Mouse (Mus musculus) heart, embryonic 12.5 days (tissue): ENCODE data around the gene Qprt. TPM values are rescaled to one million over a fixed set of nuclear protein-coding genes. Genes with fewer than 3 reads are reported as not detected.

Source experiments
- ATAC-seq: fragments of 200-750 bp; cut with Nextera tagmentation; 2 replicates; pipeline ENCODE4 v1.8.0; 2017; ENCODE audit warnings: moderate TSS enrichment, moderate library complexity; ENCODE audit not compliant: insufficient number of reproducible peaks, low FRiP score
- H3K27ac ChIP-seq: fragments of 300-500 bp; sonication (generic); 2 replicates; pipeline ENCODE4 v1.5.1; 2016; ENCODE audit warnings: mild to moderate bottlenecking, moderate library complexity; ENCODE audit not compliant: poor library complexity, severe bottlenecking
- H3K27me3 ChIP-seq: fragments of 300-500 bp; sonication (generic); replicated peaks from 2 replicates; pipeline ENCODE4 v1.6.1; 2016; ENCODE audit warnings: mild to moderate bottlenecking, moderate library complexity
- H3K36me3 ChIP-seq: fragments of 300-500 bp; sonication (generic); 2 replicates; pipeline ENCODE4 v1.6.1; 2016; ENCODE audit warnings: mild to moderate bottlenecking, moderate library complexity
- H3K4me1 ChIP-seq: fragments of 300-500 bp; sonication (generic); replicated peaks from 2 replicates; pipeline ENCODE4 v1.6.1; 2016; ENCODE audit warnings: mild to moderate bottlenecking
- H3K4me2 ChIP-seq: fragments of 300-500 bp; sonication (generic); 2 replicates; pipeline ENCODE4 v1.6.1; 2016; ENCODE audit warnings: mild to moderate bottlenecking, moderate library complexity
- H3K4me3 ChIP-seq: fragments of 300-500 bp; sonication (generic); 2 replicates; pipeline ENCODE4 v1.5.1; 2016; ENCODE audit warnings: mild to moderate bottlenecking
- H3K9ac ChIP-seq: fragments of 300-500 bp; sonication (generic); 2 replicates; pipeline ENCODE4 v1.6.1; 2016; ENCODE audit warnings: mild to moderate bottlenecking, moderate library complexity
- H3K9me3 ChIP-seq: fragments of 300-500 bp; sonication (generic); replicated peaks from 2 replicates; pipeline ENCODE4 v1.6.1; 2016; ENCODE audit warnings: mild to moderate bottlenecking, moderate library complexity
- WGBS: fragments of 180-500 bp; shearing (Covaris S2); methylation state at CpG from one replicate; pipeline ENCODE4 v1.1.7; 2016; 5-methylcytosine and 5-hydroxymethylcytosine counted together
- polyA plus RNA-seq: library from polyadenylated mRNA; unstranded; fragments of >200 nt; fragmentation: Nextera tagmentation; extraction: Ambion mirVana; gene quantifications from 2 replicates; pipeline ENCODE4 v1.2.1, GENCODE M21; 2016

Qprt gene
- polyA plus RNA-seq, 1 experiment from 2014 or later, result 5.7 TPM

DNA sequence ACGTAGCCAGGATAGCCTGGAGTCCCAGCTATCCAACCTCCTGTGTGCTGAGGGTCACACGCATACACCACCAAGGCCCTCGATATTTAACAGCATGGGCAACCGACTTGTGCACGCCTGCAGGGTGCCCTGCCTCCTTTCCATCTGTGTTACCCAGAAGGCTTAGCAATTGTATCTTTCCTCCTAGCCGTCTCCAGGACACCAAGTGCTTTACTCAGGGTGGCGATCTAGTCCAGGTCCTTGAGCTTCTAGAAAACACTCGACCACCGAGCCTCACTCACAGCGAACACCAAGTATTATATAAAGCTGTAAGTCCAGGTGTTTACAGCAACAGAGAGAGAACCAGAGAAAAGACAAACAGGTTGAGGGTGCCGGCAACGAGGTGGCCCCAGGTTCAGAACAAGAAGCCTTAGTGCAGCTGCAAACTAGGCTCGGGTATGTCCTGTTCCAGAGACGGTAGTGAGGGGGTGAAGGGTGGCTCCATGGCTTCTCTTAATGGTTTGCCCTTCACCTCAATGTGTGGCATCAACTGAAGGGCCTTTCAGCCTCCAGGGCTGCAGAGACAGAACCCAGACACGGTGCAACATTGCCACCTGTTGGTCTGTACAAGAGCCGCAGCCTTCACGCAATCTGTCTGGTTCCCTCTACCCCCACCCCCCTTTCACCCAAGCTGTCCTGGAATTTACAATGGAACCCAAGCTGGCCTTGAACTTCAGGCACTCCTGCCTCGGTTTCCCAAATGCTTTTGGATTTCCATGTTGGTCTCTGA is 11.6 kb downstream of the Qprt start:
- Histone ChIP-seq H3K9ac (no peak overlapping the region), H3K4me2 (no peak overlapping the region), H3K4me3 (no peak overlapping the region), H3K4me1 (peaks cover 8% of the 10 kb centered on the region; the same call in 1 of the 2 replicates), H3K36me3 (no peaks in the 10 kb centered on the region), H3K27me3 (peaks cover 7% of the 10 kb centered on the region; the same call in 1 of the 2 replicates), H3K9me3 (no peaks in the 10 kb centered on the region), H3K27ac (no peak overlapping the region)
- 49% methylated on average over 18 of the region's 18 CpGs for WGBS
- ATAC-seq, result no peak

DNA sequence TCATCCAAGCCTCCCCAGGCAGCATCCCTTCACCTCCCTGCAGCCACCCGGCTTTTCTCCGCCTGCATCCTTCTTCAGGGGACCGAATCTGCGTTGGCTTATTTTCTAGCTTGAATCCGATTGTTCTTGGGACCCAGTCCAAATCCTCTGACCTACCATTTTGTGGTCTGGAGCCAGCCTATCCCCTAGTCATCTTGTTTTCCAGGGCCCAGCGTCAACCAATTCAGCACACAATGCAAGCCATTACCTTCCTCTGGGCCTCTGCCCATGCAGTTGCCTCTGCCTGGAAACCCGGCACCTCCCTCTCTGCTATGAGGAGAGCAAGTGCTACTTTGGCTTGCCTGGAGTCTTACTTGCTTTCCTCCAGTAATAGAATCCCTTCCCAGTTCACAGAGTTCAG is 16.5 kb downstream of the Qprt start:
- ATAC-seq, result no peak
- H3K4me2 ChIP-seq, result no peak overlapping the region
- H3K27ac ChIP-seq, result no peak overlapping the region
- no peaks in the 10 kb centered on the region for H3K9me3 ChIP-seq
- no peaks in the 10 kb centered on the region for H3K36me3 ChIP-seq
- 80% methylated on average over 7 of the region's 7 CpGs for WGBS
- peaks cover 8% of the 10 kb centered on the region; the same call in 1 of the 2 replicates for H3K27me3 ChIP-seq
- H3K4me1 ChIP-seq, result no peaks in the 10 kb centered on the region; the same call in 1 of the 2 replicates
- no peak overlapping the region for H3K9ac ChIP-seq
- no peak overlapping the region for H3K4me3 ChIP-seq

DNA sequence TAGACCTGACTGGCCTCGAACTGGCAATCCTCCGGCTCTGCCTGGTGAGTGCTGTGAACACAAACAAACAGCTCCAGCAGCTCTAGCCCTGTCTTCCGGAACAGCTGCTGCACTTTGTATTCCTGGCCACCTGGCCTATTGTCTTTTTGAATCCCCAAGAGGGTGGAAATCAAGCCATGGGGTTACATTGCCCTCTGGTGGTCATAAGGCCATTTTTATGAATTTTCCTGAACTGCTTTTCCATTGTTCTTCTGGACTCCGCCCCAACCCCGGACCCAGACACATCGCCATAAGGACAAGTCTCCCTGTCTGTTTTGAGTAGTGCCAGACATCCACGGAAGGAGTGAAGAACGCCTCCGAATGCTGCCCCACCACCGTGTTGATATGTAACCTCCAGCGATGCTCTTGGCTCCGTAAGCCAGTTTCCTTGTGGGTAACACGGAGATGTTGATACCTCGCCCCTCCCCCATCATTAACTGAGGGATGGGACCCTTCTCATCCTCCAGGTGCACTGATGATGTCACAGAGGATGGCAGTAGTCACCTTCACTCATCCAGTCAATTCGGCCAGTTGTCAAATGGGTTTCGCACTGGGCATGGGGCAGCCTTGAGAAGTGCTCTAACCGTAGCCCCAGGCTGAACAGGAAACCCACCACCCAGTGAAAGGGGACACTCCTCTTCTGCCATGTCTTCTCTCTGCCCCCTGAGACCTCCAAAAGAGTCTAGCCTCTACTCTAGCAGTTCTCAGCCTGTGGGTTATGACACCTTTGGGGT is 17.3 kb downstream of the Qprt start:
- peak overlapping the region; percentile 42; the same call in 1 of the 2 replicates for H3K9ac ChIP-seq
- H3K36me3 ChIP-seq, result no peaks in the 10 kb centered on the region
- no peak overlapping the region for H3K27ac ChIP-seq
- H3K27me3 ChIP-seq, result peaks cover 8% of the 10 kb centered on the region; the same call in 1 of the 2 replicates
- no peaks in the 10 kb centered on the region; the same call in 1 of the 2 replicates for H3K4me1 ChIP-seq
- WGBS, result 15% methylated on average over 17 of the region's 17 CpGs
- H3K9me3 ChIP-seq, result no peaks in the 10 kb centered on the region
- peak overlapping the region; percentile 67 for H3K4me2 ChIP-seq
- peak overlapping the region; percentile 43 for H3K4me3 ChIP-seq
- peak; percentile 50; the same call in 1 of the 2 replicates for ATAC-seq

DNA sequence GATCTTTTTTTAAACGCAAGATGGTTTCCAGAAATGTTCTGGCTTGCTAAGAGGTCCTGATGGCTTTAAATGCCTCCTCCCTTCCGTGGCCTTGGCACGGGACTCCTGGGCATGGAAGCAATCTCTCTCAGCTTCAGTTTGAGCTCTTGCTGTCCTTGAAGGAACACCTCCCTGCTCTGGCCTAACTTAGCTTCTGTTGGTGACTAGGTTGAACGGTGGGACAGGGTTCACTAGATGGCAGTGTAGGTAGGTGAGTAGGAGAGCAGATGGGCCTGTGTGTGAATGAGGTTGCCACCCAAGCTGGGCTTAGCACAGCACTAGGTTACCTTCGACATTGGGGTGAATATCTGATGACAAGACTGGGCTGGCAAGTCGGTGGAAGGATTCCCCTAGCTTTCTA is 18.1 kb downstream of the Qprt start:
- Histone ChIP-seq H3K4me2 (no peak overlapping the region), H3K4me1 (no peaks in the 10 kb centered on the region; the same call in 1 of the 2 replicates), H3K9ac (no peak overlapping the region), H3K9me3 (no peaks in the 10 kb centered on the region), H3K27ac (no peak overlapping the region), H3K36me3 (no peaks in the 10 kb centered on the region), H3K4me3 (no peak overlapping the region), H3K27me3 (peaks cover 8% of the 10 kb centered on the region; the same call in 1 of the 2 replicates)
- no peak; the same call in 1 of the 2 replicates for ATAC-seq
- WGBS, result 59% methylated on average over 6 of the region's 6 CpGs

DNA sequence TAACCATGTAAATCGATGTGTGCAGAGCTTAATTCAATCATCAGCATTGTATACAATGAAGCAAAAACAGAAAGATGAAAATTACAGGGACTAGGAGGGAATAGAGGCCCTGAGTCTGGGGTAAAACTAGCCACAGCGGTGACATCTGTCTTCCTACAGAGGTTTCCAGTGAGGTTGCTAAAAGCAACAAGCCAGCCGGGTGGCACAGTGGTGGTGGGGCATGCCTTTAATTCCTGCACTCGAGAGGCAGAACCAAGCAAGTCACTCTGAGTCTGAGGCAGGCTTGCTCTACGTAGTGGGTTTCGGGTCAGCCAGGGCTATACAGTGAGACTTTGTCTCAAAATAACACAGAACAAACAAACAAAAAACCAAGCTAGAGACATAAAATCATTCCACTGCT is 19.9 kb downstream of the Qprt start:
- Histone ChIP-seq H3K9me3 (no peaks in the 10 kb centered on the region), H3K27ac (no peak overlapping the region), H3K9ac (no peak overlapping the region), H3K27me3 (peaks cover 8% of the 10 kb centered on the region; the same call in 1 of the 2 replicates), H3K36me3 (no peaks in the 10 kb centered on the region), H3K4me2 (no peak overlapping the region), H3K4me1 (no peaks in the 10 kb centered on the region; the same call in 1 of the 2 replicates), H3K4me3 (no peak overlapping the region)
- ATAC-seq, result no peak
- 63% methylated on average over 6 of the region's 6 CpGs for WGBS

DNA sequence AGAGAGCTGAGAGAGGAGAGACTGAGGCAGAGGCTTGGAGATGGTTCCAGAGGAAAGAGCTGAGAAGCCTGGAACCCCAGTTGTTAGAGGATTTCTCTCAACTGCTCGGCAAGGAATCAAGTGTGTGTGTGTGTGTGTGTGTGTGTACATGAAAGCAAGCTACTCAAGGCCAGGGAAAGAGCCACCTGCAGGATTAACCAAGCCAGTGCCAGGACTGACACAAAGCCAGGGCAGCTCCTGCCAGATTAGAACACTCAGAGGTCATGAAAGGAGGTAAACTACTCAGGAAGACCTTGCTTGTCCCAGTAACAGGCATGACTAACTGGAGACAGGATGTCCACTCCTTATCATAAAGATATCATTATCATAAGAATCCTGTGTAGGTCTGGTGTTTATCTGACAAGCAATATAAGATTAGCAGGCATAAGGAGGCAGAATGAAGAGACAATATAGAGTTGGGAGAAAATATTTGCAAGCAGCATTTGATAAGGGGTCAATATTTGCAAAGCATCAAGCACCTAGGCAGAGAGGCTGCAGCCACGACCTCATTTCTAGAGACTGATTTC is 20.5 kb downstream of the Qprt start:
- Histone ChIP-seq H3K9ac (no peak overlapping the region), H3K4me2 (no peak overlapping the region)
- ATAC-seq, result no peak

DNA sequence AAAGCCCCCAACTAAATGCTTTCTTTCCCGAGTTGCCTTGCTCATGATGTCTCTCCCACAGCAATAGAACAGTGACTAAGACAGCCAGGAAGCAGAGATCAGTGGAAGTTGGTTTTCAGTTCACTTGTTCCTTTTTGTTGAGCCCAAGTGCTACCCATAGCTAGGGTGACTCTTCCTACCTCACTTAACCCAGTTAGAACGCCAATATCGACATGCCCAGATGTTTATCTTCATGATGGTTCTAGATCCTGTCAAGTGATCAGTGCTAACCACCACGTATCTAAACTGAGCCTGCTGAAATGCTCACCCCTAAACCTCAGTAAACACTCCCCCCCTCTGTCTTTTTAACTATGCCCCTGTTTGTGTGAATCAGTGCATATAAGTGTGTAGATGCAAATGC is 22.5 kb downstream of the Qprt start:
- no peak overlapping the region for H3K4me3 ChIP-seq
- ATAC-seq, result no peak
- H3K36me3 ChIP-seq, result no peaks in the 10 kb centered on the region
- H3K9me3 ChIP-seq, result no peaks in the 10 kb centered on the region; the same call in 1 of the 2 replicates
- WGBS, result 81% methylated on average over 4 of the region's 4 CpGs
- H3K27me3 ChIP-seq, result no peaks in the 10 kb centered on the region
- H3K4me2 ChIP-seq, result no peak overlapping the region
- H3K9ac ChIP-seq, result no peak overlapping the region
- H3K27ac ChIP-seq, result no peak overlapping the region
- H3K4me1 ChIP-seq, result no peaks in the 10 kb centered on the region; the same call in 1 of the 2 replicates

More for the DNA sequence above, 20.5 kb downstream of the Qprt start:
- H3K4me3 ChIP-seq, result no peak overlapping the region
- no peaks in the 10 kb centered on the region; the same call in 1 of the 2 replicates for H3K4me1 ChIP-seq
- no peaks in the 10 kb centered on the region for H3K36me3 ChIP-seq
- H3K27me3 ChIP-seq, result peaks cover 7% of the 10 kb centered on the region; the same call in 1 of the 2 replicates
- WGBS, result 14% methylated on average over 2 of the region's 2 CpGs
- H3K9me3 ChIP-seq, result no peaks in the 10 kb centered on the region
- H3K27ac ChIP-seq, result no peak overlapping the region

DNA sequence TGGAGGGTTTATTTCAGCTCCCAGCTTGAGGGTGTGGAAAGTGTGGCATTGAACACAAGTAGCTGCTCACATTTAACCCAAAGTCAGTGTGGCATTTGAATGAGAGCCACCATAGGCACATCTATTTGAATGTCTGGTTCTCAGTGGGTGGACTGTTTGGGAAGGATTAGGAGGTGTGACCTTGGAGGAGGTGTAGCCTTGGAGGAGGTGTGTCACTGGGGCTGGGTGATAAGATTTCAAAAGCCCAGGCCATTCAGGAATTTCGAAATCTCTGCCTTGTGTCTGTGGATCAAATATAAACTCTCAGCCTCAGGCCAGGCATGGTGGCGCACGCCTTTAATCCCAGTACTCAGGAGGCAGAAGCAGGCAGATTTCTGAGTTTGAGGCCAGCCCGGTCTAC is 23.1 kb downstream of the Qprt start:
- H3K27me3 ChIP-seq, result no peaks in the 10 kb centered on the region
- no peak overlapping the region for H3K27ac ChIP-seq
- H3K36me3 ChIP-seq, result no peaks in the 10 kb centered on the region
- WGBS, result 88% methylated on average over 4 of the region's 4 CpGs
- no peaks in the 10 kb centered on the region; the same call in 1 of the 2 replicates for H3K4me1 ChIP-seq
- ATAC-seq, result no peak
- no peak overlapping the region for H3K9ac ChIP-seq
- no peak overlapping the region for H3K4me3 ChIP-seq
- H3K4me2 ChIP-seq, result no peak overlapping the region
- no peaks in the 10 kb centered on the region; the same call in 1 of the 2 replicates for H3K9me3 ChIP-seq

DNA sequence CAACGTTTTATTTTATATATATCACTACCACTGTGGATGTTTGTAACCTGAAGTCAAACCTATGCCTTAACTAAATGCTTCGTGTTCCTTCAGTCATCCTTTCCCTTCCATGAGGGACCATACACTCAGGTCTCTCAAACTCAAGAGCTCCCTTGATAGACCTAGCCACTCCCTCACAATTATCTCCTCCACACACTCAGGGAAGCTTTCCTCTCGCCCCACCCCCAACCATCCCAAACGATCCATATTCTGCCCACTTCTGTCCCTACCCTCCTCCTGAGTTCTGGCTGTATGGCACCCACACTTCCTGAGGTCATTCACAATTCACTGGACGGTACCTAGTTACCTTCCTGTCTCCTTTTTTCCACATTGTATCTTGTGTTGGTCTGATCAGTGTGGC is 23.5 kb downstream of the Qprt start:
- H3K4me1 ChIP-seq, result no peaks in the 10 kb centered on the region; the same call in 1 of the 2 replicates
- no peak overlapping the region for H3K4me2 ChIP-seq
- no peaks in the 10 kb centered on the region for H3K27me3 ChIP-seq
- H3K9me3 ChIP-seq, result no peaks in the 10 kb centered on the region; the same call in 1 of the 2 replicates
- ATAC-seq, result no peak
- no peaks in the 10 kb centered on the region for H3K36me3 ChIP-seq
- no peak overlapping the region for H3K27ac ChIP-seq
- WGBS, result 79% methylated on average over 5 of the region's 5 CpGs
- no peak overlapping the region for H3K4me3 ChIP-seq
- no peak overlapping the region for H3K9ac ChIP-seq

DNA sequence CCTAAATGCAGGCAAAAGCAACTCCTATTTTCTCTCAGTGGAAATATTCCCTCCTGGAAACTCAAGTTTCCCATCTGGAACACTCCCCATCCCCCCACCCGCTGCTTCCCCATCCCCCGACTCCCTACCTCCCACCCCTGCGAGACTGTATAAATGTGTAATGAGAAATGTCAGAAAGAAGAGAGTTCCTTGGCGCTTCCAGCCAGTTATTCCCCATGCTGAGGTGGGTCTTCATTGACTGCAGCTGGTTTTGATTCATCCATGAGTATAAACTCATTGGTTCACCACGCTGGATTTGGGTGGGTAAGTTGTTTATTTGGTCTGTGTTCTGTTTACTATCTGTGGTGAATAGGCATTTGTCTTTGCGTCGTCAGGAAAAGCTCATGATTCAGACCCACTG is 25.6 kb downstream of the Qprt start:
- peaks cover 3% of the 10 kb centered on the region; the same call in 1 of the 2 replicates for H3K4me1 ChIP-seq
- H3K27me3 ChIP-seq, result no peaks in the 10 kb centered on the region
- no peaks in the 10 kb centered on the region; the same call in 1 of the 2 replicates for H3K9me3 ChIP-seq
- ATAC-seq, result no peak
- H3K4me2 ChIP-seq, result no peak overlapping the region
- 71% methylated on average over 7 of the region's 7 CpGs for WGBS
- no peaks in the 10 kb centered on the region for H3K36me3 ChIP-seq
- no peak overlapping the region for H3K4me3 ChIP-seq
- no peak overlapping the region for H3K27ac ChIP-seq
- no peak overlapping the region for H3K9ac ChIP-seq

DNA sequence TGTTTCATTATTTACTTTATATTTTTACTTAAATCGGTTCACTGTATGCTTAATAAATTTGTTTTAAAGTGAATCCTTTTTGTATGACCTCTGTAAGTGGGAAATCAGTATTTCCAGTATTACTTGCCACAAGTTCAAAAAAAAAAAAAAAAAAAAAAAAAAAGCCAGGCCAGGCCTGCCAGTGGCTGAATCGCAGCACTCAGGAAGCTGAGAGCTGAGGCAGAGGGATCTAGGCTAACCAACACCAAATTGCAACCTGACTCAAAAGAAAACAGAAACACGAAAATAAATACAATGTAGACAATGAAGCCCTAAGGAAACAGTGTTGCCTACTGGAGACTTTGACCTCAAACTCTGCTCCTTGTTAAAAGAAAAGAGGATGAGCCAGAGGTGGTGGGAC is 28.1 kb downstream of the Qprt start:
- Histone ChIP-seq H3K4me1 (peaks cover 14% of the 10 kb centered on the region), H3K27me3 (no peaks in the 10 kb centered on the region), H3K4me2 (no peak overlapping the region), H3K27ac (no peak overlapping the region), H3K4me3 (no peak overlapping the region), H3K9me3 (no peaks in the 10 kb centered on the region; the same call in 1 of the 2 replicates), H3K36me3 (no peaks in the 10 kb centered on the region), H3K9ac (no peak overlapping the region)
- WGBS, result 66% methylated on average over 3 of the region's 3 CpGs
- no peak for ATAC-seq
